8 mouse cellular contexts compared by ENCODE assay signal in the genomic region with DNA sequence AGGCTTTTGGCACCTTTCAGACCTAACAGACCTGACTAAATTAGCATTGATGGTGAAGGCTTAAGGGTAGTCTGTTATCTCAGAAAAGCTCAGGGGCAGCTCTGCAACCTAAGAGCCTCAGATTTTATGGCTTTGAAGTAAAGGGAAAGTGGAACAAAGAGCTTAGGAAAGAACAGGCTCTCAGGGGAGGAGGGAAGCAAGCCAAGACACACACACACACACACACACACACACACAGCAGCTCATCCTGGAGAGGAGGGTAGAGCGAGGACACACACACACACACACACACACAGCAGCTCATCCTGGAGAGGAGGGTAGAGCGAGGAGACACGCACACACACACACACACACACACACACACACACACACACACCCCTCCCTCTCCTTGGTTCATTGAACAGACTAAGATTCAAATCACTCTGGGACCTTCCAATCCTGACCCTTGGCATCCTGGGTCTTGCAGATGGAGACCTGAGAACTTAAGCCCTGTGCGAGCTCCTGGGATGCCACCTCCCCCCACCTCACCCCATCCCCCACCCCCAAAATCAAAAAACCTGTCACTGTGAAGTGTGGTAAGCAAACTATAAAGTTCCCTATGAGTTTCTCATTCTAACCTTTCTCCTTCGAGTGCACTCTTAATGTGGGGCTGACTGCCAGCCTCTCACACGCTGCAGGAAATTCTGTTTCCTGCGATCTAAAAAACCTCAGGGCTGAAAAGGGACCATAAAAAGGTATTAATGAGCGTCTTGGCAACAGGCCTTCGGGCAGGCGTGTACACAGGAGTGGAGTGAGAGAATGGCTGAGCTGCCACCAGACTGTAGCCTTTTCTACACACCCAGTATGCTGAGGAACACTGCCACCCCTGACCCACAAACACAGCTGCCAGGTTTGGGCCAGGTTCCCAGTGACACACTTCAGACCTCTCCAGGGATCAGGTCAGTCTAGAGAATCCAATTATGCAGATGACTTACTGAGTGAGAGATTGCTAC. TPM values are rescaled to one million over a fixed set of nuclear protein-coding genes. Genes with fewer than 3 reads are reported as not detected.
DNase-seq lines count a peak whose midpoint lies in the region; ATAC-seq and TF ChIP-seq lines count a peak whose summit lies in the region.
"Had no signal": no experiment of that assay in that cellular context is flagged by ENCODE, and none has a peak within 500 bp of the region (broad histone marks: within the 10 kb centered on the region; RNA-seq: fewer than 3 reads in every experiment).

No protein-coding gene starts in this region.

- DNase-seq in forebrain, postnatal 0 days: no peak
- peak; percentile 45 for DNase-seq in lung, postnatal 14 days
- no peak for DNase-seq in layer of hippocampus, adult 8-10 months (ENCODE audit: low spot score in 2 of 2)
- DNase-seq in c-Kit-positive CD71-positive TER-119-positive erythroid progenitor cells, embryonic 14.5 days (ENCODE audit: low spot score): no peak

- H3K4me3 ChIP-seq in forebrain, postnatal 0 days (ENCODE audit: low read depth, low read length): no peak overlapping the region
- no peak overlapping the region for H3K4me3 ChIP-seq in intestine, postnatal 0 days (ENCODE audit: low read depth, low read length)
- H3K4me3 ChIP-seq: myocyte had no signal

- H3K9ac ChIP-seq in forebrain, postnatal 0 days: no peak overlapping the region
- H3K9ac ChIP-seq in intestine, postnatal 0 days (ENCODE audit: low read depth, low read length): no peak overlapping the region

- H3K9me3 ChIP-seq in forebrain, postnatal 0 days (ENCODE audit: low read length): no peaks in the 10 kb centered on the region
- no peaks in the 10 kb centered on the region for H3K9me3 ChIP-seq in intestine, postnatal 0 days (ENCODE audit: control insufficient read depth)

- no peaks in the 10 kb centered on the region for H3K27me3 ChIP-seq in forebrain, postnatal 0 days (ENCODE audit: insufficient read depth, low read length)
- no peaks in the 10 kb centered on the region for H3K27me3 ChIP-seq in intestine, postnatal 0 days (replicated peaks; ENCODE audit: control insufficient read depth, insufficient read depth, low read length)

- 0 out of 2 replicates have a peak overlapping the region, but pooled peaks have one; percentile 21 for H3K27ac ChIP-seq in forebrain, postnatal 0 days (ENCODE audit: low read depth, low read length)
- no peak overlapping the region for H3K27ac ChIP-seq in intestine, postnatal 0 days (ENCODE audit: low read depth, low read length)

- peaks cover 44% of the 10 kb centered on the region for H3K36me3 ChIP-seq in forebrain, postnatal 0 days (ENCODE audit: insufficient read depth)
- peaks cover 47% of the 10 kb centered on the region for H3K36me3 ChIP-seq in intestine, postnatal 0 days (ENCODE audit: control insufficient read depth, insufficient read depth)

- peak; percentile 46 for ATAC-seq in CD4-positive, CD25-positive, alpha-beta regulatory T cell, adult 4 months
- ATAC-seq in activated CD4-positive, CD25-positive, alpha-beta regulatory T cell, adult 4 months: peak; percentile 51
- 0 out of 2 replicates have a peak, but pooled peaks have one; percentile 18 for ATAC-seq in forebrain, postnatal 0 days
- ATAC-seq in intestine, postnatal 0 days: no peak

- H3K4me2 ChIP-seq in forebrain, postnatal 0 days (ENCODE audit: low read depth): no peak overlapping the region
- 0 out of 2 replicates have a peak overlapping the region, but pooled peaks have one; percentile 6 for H3K4me2 ChIP-seq in intestine, postnatal 0 days (replicated peaks; ENCODE audit: low read depth)

- WGBS in forebrain, postnatal 0 days: 28% methylated on average over 10 of the region's 10 CpGs
- 33% methylated on average over 8 of the region's 10 CpGs for WGBS in intestine, postnatal 0 days

- no peak for TF ChIP-seq CTCF in forebrain, postnatal 0 days (IDR thresholded peaks at IDR 0.05; ENCODE audit: low read depth)
- TF ChIP-seq CTCF in intestine, postnatal 0 days (IDR thresholded peaks at IDR 0.05; ENCODE audit: low read depth): no peak

- H3K4me1 ChIP-seq in forebrain, postnatal 0 days (ENCODE audit: insufficient read depth): no peaks in the 10 kb centered on the region
- H3K4me1 ChIP-seq in intestine, postnatal 0 days (replicated peaks; ENCODE audit: control insufficient read depth, insufficient read depth, low read length): no peaks in the 10 kb centered on the region

RNA-seq across cellular contexts. Expression of gene Dnaaf5, which starts 24.8 kb away (rescaled TPM):
- polyA plus RNA-seq in CD4-positive, CD25-positive, alpha-beta regulatory T cell, adult 4 months (2017; shearing (Covaris generic)): 10 to 100 TPM in 1 of 2 experiments, 1 to 10 TPM in 1; 8.2 to 16.0 TPM
- 10 to 100 TPM in 1 of 2 experiments, 1 to 10 TPM in 1; 9.3 to 14.7 TPM for polyA plus RNA-seq in activated CD4-positive, CD25-positive, alpha-beta regulatory T cell, adult 4 months (2017; shearing (Covaris generic))
- total RNA-seq in forebrain, postnatal 0 days (2014; rRNA removed): 9.4 and 12.5 TPM in 2 replicates
- polyA plus RNA-seq in forebrain, postnatal 0 days (2015; fragmentation: Nextera tagmentation; extraction: Ambion mirVana): 2.0 and 2.6 TPM in 2 replicates
- 2.5 and 2.9 TPM in 2 replicates for polyA plus RNA-seq in intestine, postnatal 0 days (2015; fragmentation: Nextera tagmentation; extraction: Ambion mirVana)
- total RNA-seq in layer of hippocampus, adult 8-10 months (2022): 1 to 10 TPM; 6.7 to 9.0 (median 8.5) TPM

RNA-seq across cellular contexts. Expression of gene Prkar1b, which starts 25.1 kb away (rescaled TPM):
- polyA plus RNA-seq in CD4-positive, CD25-positive, alpha-beta regulatory T cell, adult 4 months (2017; shearing (Covaris generic)): 1 to 10 TPM in 1 of 2 experiments, under 1 TPM in 1; 0.98 to 3.1 TPM
- 1 to 10 TPM; 2.6 to 5.4 TPM for polyA plus RNA-seq in activated CD4-positive, CD25-positive, alpha-beta regulatory T cell, adult 4 months (2017; shearing (Covaris generic))
- 253 and 303 TPM in 2 replicates for total RNA-seq in forebrain, postnatal 0 days (2014; rRNA removed)
- polyA plus RNA-seq in forebrain, postnatal 0 days (2015; fragmentation: Nextera tagmentation; extraction: Ambion mirVana): 361 and 392 TPM in 2 replicates
- 10.0 and 10.9 TPM in 2 replicates for polyA plus RNA-seq in intestine, postnatal 0 days (2015; fragmentation: Nextera tagmentation; extraction: Ambion mirVana)
- 100 to 1,000 TPM; 413 to 462 (median 429) TPM for total RNA-seq in layer of hippocampus, adult 8-10 months (2022)

RNA-seq across cellular contexts. Expression of gene Sun1, which starts 25.6 kb away (rescaled TPM):
- polyA plus RNA-seq in CD4-positive, CD25-positive, alpha-beta regulatory T cell, adult 4 months (2017; shearing (Covaris generic)): 10 to 100 TPM; 36.2 to 64.2 TPM
- 10 to 100 TPM; 29.3 to 33.5 TPM for polyA plus RNA-seq in activated CD4-positive, CD25-positive, alpha-beta regulatory T cell, adult 4 months (2017; shearing (Covaris generic))
- 72.6 and 84.8 TPM in 2 replicates for total RNA-seq in forebrain, postnatal 0 days (2014; rRNA removed)
- 22.7 and 34.5 TPM in 2 replicates for polyA plus RNA-seq in forebrain, postnatal 0 days (2015; fragmentation: Nextera tagmentation; extraction: Ambion mirVana)
- 12.2 and 13.4 TPM in 2 replicates for polyA plus RNA-seq in intestine, postnatal 0 days (2015; fragmentation: Nextera tagmentation; extraction: Ambion mirVana)
- total RNA-seq in layer of hippocampus, adult 8-10 months (2022): 10 to 100 TPM; 87.2 to 98.8 (median 91.4) TPM

Comparison
In these comparisons a context has a peak if more than half of its experiments do, and no peak if none do; other contexts are left out.
1. RNA of gene Prkar1b, which starts 25.1 kb away (polyA plus RNA-seq): 361 to 392 TPM in forebrain, postnatal 0 days; 10.0 to 10.9 TPM in intestine, postnatal 0 days, 2.6 to 5.4 TPM in activated CD4-positive, CD25-positive, alpha-beta regulatory T cell, adult 4 months and 0.98 to 3.1 TPM in CD4-positive, CD25-positive, alpha-beta regulatory T cell, adult 4 months; every median in the first group is over 10 times any median in the second.